Mouse (Mus musculus) bone marrow, adult 2 months (tissue): ENCODE results near the gene Ankrd2.

ENCODE experiments used
- CTCF ChIP-seq: fragments of 200-500 bp; IDR thresholded peaks from 2 replicates; pipeline ENCODE4 v1.5.1; 2011; ENCODE audit warnings: low read length, control low read depth; ENCODE audit not compliant: control insufficient read depth, insufficient read depth
- POLR2A ChIP-seq: fragments of 200-500 bp; IDR thresholded peaks from 2 replicates; pipeline ENCODE4 v1.6.1; 2011; ENCODE audit warnings: low read depth, mild to moderate bottlenecking, control low read depth, low read length, borderline replicate concordance; ENCODE audit not compliant: control insufficient read depth

GRCm38 (mm10) chr19:42037167-42037702 lies 1.4 kb downstream of the Ankrd2 start:
- TF ChIP-seq CTCF (no peak), POLR2A (no peak)
